Mouse (Mus musculus) stomach, embryonic 15.5 days (tissue): ENCODE data around the gene Msrb1. TPM values are rescaled to one million over a fixed set of nuclear protein-coding genes. Genes with fewer than 3 reads are reported as not detected.
"Not testable (repeated sequence)": the region's sequence is repeated elsewhere in the genome, so short reads cannot be mapped to it uniquely, and the experiment has no call there.

ENCODE experiments used
- ATAC-seq: fragments of 200-750 bp; cut with Nextera tagmentation; 2 replicates; pipeline ENCODE4 v1.8.0; 2017; ENCODE audit warnings: low read depth, moderate number of reproducible peaks, moderate TSS enrichment; ENCODE audit not compliant: insufficient read depth, low FRiP score
- H3K27ac ChIP-seq: fragments of 300-500 bp; sonication (generic); 2 replicates; pipeline ENCODE4 v1.5.1; 2015; ENCODE audit warnings: mild to moderate bottlenecking, inconsistent platforms
- H3K27me3 ChIP-seq: fragments of 300-500 bp; sonication (generic); replicated peaks from 2 replicates; pipeline ENCODE4 v1.6.1; 2015; ENCODE audit warnings: inconsistent platforms
- H3K36me3 ChIP-seq: fragments of 300-500 bp; sonication (generic); 2 replicates; pipeline ENCODE4 v1.6.1; 2015; ENCODE audit warnings: inconsistent platforms
- H3K4me1 ChIP-seq: fragments of 300-500 bp; sonication (generic); 2 replicates; pipeline ENCODE4 v1.6.1; 2015; ENCODE audit warnings: inconsistent platforms
- H3K4me2 ChIP-seq: fragments of 300-500 bp; sonication (generic); 2 replicates; pipeline ENCODE4 v1.6.1; 2015; ENCODE audit warnings: mild to moderate bottlenecking, inconsistent platforms
- H3K4me3 ChIP-seq: fragments of 300-500 bp; sonication (generic); replicated peaks from 2 replicates; pipeline ENCODE4 v1.5.1; 2015; ENCODE audit warnings: inconsistent platforms
- H3K9ac ChIP-seq: fragments of 300-500 bp; sonication (generic); 2 replicates; pipeline ENCODE4 v1.6.1; 2015; ENCODE audit warnings: inconsistent platforms
- H3K9me3 ChIP-seq: fragments of 300-500 bp; sonication (generic); 2 replicates; pipeline ENCODE4 v1.6.1; 2016; ENCODE audit warnings: inconsistent platforms
- WGBS: fragments of 180-500 bp; shearing (Covaris S2); methylation state at CpG from one replicate; pipeline ENCODE4 v1.1.7; 2015; 5-methylcytosine and 5-hydroxymethylcytosine counted together
- polyA plus RNA-seq: library from polyadenylated mRNA; unstranded; fragments of >200 nt; fragmentation: Nextera tagmentation; extraction: Ambion mirVana; gene quantifications from 2 replicates; pipeline ENCODE4 v1.2.1, GENCODE M21; 2015

Gene Msrb1
- polyA plus RNA-seq, 1 experiment from 2014 or later, result 37.0 TPM

DNA sequence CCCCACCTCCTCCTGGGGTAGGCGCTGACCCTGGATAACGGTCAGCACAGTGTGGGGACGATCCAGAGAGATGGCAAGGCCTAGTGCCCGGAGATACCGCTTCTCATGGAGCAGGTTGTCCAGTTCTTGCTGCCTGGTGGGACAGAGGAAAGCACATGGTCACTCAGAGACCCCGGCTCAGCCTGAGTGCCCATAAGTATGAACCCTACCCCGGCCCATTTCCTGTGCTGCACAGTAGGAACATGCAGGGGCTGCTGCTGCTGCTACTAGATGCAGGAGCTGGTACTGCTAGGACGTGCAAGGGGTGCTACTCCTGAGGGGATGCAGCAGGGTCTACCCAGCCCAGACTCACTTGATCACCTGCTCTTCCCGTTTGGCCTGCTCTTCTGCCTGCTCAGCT lies 35.2 kb upstream of the Msrb1 start:
- H3K27me3 ChIP-seq, result no peaks in the 10 kb centered on the region
- no peak overlapping the region for H3K4me2 ChIP-seq
- peaks cover 43% of the 10 kb centered on the region for H3K36me3 ChIP-seq
- no peaks in the 10 kb centered on the region for H3K9me3 ChIP-seq
- 89% methylated on average over 9 of the region's 9 CpGs for WGBS
- H3K9ac ChIP-seq, result no peak overlapping the region
- ATAC-seq, result no peak
- H3K27ac ChIP-seq, result no peak overlapping the region
- peaks cover 15% of the 10 kb centered on the region for H3K4me1 ChIP-seq
- no peak overlapping the region for H3K4me3 ChIP-seq

DNA sequence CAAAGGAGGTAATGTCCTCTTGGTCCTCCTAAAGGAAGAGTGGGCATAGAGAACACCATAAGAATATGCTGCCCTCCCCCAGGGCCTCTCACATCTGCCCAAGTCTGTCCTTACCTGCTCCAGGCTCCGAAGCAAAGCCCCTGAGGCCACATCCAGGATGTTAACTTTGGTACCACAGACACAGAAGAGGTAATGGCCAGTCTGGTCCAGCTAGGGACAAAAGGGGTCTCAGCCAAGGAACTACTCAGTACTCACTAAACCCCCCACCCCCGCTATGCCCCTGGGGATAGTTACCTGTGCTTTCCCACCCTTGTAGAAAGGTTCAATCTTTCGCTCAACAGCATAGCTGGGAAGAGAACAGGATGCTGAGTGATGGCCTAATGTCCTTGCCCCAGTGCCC lies 30.6 kb upstream of the Msrb1 start:
- Histone ChIP-seq H3K27me3 (no peaks in the 10 kb centered on the region), H3K4me2 (no peak overlapping the region), H3K36me3 (peaks cover 34% of the 10 kb centered on the region), H3K4me3 (no peak overlapping the region), H3K9me3 (no peaks in the 10 kb centered on the region), H3K9ac (no peak overlapping the region), H3K4me1 (no peaks in the 10 kb centered on the region), H3K27ac (no peak overlapping the region)
- no peak for ATAC-seq
- WGBS, result 92% methylated on average over 3 of the region's 3 CpGs

DNA sequence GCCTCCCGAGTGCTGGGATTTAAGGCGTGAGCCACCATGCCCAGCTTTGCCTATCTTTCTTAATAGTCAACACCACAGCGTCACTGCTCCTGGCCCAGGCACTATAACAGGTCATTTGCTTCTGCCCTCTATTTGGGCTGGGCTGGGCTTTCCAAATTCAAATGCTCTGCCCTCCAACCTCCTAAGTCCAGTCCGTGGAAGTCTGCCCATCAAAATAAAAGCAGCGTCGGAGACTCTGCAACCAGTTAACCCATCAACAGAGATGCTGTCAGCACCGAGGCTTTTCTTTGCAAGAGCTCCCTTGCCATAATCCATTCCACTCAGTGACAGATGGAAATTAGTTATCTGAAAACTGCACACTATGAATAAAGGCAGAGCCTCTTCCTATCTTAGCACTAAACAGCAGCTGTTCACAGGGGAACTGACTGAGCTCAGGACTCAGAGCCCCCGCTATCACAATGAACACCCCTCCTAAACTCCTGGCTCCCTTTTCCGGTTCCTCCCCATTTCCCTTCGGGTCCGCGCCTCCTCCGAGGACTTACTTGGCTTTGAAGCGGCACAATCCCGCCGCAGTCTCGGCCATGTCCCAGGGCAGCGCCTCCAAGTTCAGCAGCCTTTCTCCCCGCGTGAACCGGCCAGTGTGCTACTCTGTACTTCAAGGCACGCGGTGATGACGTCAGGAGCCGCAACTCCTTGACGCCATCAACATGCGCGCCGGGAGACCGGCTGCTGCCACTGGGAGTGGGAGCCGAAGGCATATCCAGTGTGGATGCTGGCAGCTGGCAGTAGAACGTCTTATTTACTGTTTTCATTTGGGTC lies 29.3 kb upstream of the Msrb1 start, which contains the start of gene Tbl3:
Gene Tbl3 (minus strand): TSS at position 679 of the 819 bp plus-strand sequence.
- Histone ChIP-seq H3K27me3 (no peaks in the 10 kb centered on the region), H3K9me3 (no peaks in the 10 kb centered on the region), H3K4me3 (peak within 1 kb of the TSS; percentile 86), H3K4me1 (no peaks in the 10 kb centered on the region), H3K4me2 (peak within 1 kb of the TSS; percentile 79), H3K27ac (peak within 1 kb of the TSS; percentile 86), H3K36me3 (peaks cover 20% of the 10 kb centered on the region), H3K9ac (peak within 1 kb of the TSS; percentile 80)
- peak; percentile 80 for ATAC-seq
- 4% methylated on average over 32 of the region's 32 CpGs for WGBS

DNA sequence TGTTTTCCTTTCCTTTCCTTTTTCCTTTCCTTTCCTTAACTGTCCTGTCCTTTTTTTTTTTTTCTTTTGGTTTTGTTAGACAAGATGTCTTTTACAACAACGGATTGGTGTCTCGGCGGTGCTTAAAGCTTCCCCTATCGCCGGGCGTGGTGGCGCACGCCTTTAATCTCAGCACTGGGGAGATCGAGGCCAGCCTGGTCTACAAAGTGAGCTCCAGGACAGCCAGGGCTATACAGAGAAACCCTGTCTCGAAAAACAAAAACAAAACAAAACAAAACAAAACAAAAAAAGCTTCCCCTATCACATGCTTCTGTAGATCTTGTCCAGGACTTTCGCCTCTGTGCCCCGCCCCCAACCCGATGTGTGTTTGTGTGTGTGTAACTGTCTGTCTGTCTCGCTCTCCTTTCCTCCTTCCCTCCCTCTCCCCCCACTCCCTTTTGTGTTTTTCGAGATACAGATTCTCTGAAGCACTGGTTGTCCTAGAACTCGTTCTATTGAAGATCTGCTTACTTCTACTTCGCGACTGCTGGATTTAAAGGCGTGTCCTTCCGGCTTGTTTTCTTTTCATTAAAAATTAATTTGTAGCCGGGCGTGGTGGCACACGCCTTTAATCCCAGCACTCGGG lies 28.5 kb upstream of the Msrb1 start:
- Histone ChIP-seq H3K27ac (peak overlapping the region; percentile 86), H3K9ac (peak overlapping the region; percentile 80), H3K4me3 (peak overlapping the region; percentile 86), H3K27me3 (no peaks in the 10 kb centered on the region), H3K9me3 (no peaks in the 10 kb centered on the region), H3K4me2 (peak overlapping the region; percentile 79), H3K4me1 (no peaks in the 10 kb centered on the region), H3K36me3 (peaks cover 16% of the 10 kb centered on the region)
- ATAC-seq, result no peak
- 5% methylated on average over 24 of the region's 24 CpGs for WGBS

DNA sequence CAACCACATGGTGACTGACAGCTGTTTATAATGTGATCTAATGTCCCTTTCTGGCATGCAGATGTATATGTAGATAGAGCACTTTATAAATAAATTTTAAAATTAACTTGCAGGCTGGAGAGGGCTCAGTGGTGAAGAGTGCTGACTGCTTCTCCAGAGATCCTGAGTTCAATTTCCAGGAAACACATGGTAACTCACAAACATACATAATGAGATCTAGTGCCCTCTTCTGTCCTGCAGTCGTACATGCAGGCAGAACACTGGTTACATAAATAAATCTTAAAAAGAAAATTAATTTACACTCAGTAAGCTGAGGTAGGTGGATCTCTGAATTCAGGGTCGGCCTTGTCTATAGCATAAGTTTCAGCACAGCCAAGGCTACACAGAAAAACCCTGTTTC lies 27.8 kb upstream of the Msrb1 start:
- 34% methylated on average over 2 of the region's 2 CpGs for WGBS
- H3K9ac ChIP-seq, result no peak overlapping the region
- H3K4me3 ChIP-seq, result peak overlapping the region; percentile 86; the same call in 1 of the 2 replicates
- no peaks in the 10 kb centered on the region for H3K27me3 ChIP-seq
- H3K36me3 ChIP-seq, result peaks cover 13% of the 10 kb centered on the region
- H3K4me1 ChIP-seq, result no peaks in the 10 kb centered on the region
- H3K4me2 ChIP-seq, result no peak overlapping the region
- H3K9me3 ChIP-seq, result no peaks in the 10 kb centered on the region
- no peak overlapping the region for H3K27ac ChIP-seq
- no peak for ATAC-seq

DNA sequence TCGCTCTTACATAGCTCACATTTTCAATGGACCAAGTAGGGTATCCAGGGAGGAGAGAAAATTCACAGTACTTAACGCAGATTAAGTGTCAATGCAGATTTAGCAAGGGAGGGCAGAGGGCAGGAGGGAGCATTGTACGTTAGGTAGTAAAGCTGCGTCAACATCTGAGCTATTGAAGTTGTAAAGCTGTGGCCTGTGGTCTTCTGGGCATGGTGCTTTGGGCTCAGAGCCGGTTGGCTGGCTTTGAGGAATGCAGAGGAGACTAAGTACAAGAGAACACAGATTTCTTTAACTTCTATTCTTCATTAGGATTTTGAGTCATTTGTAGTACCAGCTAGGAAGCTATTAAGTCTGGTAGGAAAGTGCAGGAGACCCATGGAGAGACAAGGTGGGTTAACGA lies 20.9 kb upstream of the Msrb1 start:
- no peak overlapping the region for H3K9ac ChIP-seq
- no peaks in the 10 kb centered on the region for H3K27me3 ChIP-seq
- H3K27ac ChIP-seq, result no peak overlapping the region
- 77% methylated on average over 6 of the region's 6 CpGs for WGBS
- peaks cover 11% of the 10 kb centered on the region; the same call in 1 of the 2 replicates for H3K36me3 ChIP-seq
- H3K4me3 ChIP-seq, result no peak overlapping the region
- no peaks in the 10 kb centered on the region; the same call in 1 of the 2 replicates for H3K4me1 ChIP-seq
- H3K4me2 ChIP-seq, result no peak overlapping the region
- ATAC-seq, result no peak
- no peaks in the 10 kb centered on the region for H3K9me3 ChIP-seq

DNA sequence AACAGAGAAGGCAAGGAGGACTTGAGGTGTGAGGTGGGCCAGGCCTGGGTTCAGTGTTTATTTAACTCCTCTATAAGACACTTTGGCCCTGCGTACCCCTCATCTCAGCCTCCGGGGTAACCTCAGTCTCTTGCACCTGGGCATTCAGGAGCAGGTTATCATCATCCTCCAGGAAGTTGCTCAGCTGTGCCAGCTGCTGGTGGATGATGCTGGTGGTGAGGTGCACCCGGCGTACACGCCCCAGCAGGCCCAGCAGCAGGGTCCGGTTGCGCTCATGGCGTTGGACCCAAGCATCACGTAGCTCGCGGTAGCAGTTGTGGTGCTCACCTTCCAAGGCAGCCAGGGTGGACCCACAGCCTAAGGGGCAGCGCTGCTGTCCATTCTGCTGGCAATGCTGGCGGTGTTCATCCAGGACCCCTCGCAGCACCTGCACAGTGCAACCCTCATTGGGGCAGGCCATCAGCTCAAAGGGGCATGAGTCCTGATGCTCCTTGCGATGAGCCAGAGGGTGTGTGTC lies 20.2 kb upstream of the Msrb1 start:
- Histone ChIP-seq H3K4me2 (no peak overlapping the region), H3K9ac (no peak overlapping the region), H3K4me1 (peaks cover 1% of the 10 kb centered on the region; the same call in 1 of the 2 replicates), H3K27ac (no peak overlapping the region), H3K4me3 (no peak overlapping the region), H3K9me3 (no peaks in the 10 kb centered on the region), H3K36me3 (peaks cover 12% of the 10 kb centered on the region; the same call in 1 of the 2 replicates), H3K27me3 (no peaks in the 10 kb centered on the region)
- 95% methylated on average over 15 of the region's 15 CpGs for WGBS
- ATAC-seq, result no peak

DNA sequence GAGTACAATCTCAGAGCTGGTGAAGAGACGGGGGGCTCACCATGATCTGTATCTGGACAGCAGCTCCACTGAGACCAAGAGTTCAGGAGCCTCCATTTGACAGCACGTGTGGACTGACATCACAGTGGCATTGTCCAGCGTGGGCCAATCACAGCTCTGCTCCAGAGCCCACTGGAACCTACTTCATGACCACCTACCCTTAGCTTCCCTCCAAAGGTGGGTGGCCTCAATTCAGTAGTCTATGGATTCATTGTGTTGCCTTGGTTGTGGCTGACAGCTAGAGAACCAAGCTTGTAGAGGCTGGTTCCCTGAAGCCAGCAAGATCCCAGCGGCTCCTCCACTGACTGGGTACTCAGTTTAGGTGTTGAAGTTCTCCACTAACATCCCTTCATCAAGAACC lies 18.5 kb upstream of the Msrb1 start, which contains the start of the genes Rnf151 and Rps2:
Gene Rnf151 (minus strand): TSS at position 121 of the 400 bp plus-strand sequence.
Gene Rps2 (plus strand): TSS at position 174 of the 400 bp plus-strand sequence.
- H3K27ac ChIP-seq, result no peak within 1 kb of the TSS
- H3K36me3 ChIP-seq, result peaks cover 25% of the 10 kb centered on the region
- H3K9me3 ChIP-seq, result no peaks in the 10 kb centered on the region
- H3K4me3 ChIP-seq, result peak within 1 kb of the TSS; percentile 90
- H3K4me2 ChIP-seq, result peak within 1 kb of the TSS; percentile 57
- H3K9ac ChIP-seq, result peak within 1 kb of the TSS; percentile 96; the same call in 1 of the 2 replicates
- peaks cover 16% of the 10 kb centered on the region for H3K4me1 ChIP-seq
- H3K27me3 ChIP-seq, result no peaks in the 10 kb centered on the region
- no peak for ATAC-seq
- WGBS, result 87% methylated on average over 4 of the region's 4 CpGs

DNA sequence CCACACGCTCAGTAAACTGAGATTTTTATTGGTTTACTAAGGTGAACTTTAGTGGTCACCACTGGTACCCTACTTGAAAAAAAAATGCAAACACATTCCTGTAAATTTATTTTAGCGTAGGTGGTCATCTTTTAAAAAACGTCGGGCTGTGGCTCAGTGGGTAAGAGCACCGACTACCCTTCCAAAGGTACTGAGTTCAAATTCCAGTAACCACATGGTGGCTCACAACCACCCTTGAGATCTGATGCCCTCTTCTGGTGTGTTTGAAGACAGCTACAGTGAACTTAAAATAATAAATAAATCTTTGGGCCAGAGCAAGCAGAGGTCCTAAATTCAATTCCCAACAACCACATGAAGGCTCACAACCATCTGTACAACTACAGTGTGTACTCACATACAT lies 17.5 kb upstream of the Msrb1 start:
- not testable (repeated sequence) for H3K27ac ChIP-seq, H3K9me3 ChIP-seq, H3K27me3 ChIP-seq, ATAC-seq
- H3K4me3 ChIP-seq, result peak overlapping the region; percentile 90
- WGBS, result 62% methylated on average over 5 of the region's 5 CpGs
- H3K4me2 ChIP-seq, result peak overlapping the region; percentile 57
- H3K36me3 ChIP-seq, result peaks cover 25% of the 10 kb centered on the region
- H3K4me1 ChIP-seq, result peaks cover 20% of the 10 kb centered on the region
- peak overlapping the region; percentile 96; the same call in 1 of the 2 replicates for H3K9ac ChIP-seq

DNA sequence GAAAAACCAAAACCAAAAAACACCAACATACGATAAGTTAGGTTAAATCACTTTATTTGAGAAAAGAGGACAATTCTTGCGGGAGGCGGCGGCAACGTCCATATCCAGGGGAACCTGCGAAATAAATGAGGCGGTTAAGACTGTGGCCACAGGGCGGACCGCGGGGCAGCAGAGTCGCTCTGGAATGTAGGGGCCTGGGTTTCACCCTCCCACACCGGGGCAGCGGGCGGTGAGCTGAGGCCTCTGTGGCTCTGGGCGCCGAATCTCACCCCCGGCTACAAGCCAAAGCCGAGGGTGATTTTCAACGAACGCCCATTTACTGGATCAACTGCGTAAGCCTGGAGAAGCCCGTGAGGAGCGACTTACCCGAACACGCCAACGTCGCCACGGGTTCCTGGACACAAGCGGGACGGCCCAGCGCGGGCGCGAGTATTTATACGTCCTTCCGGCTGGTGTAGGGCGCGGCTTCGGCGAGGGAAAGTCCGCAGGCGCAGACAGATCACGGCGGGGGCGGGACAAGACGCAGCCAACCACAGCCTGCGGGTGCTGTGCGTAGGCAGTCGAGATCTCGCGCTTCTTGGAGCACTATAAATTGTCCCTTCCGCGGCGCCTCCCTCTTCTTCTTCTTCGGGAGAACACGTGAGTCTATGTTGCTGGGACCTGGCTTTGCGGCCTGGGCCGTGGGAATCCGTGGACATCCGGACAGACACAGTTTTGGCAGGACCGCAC lies 16.8 kb upstream of the Msrb1 start:
- peak overlapping the region; percentile 80 for H3K4me2 ChIP-seq
- ATAC-seq, result peak; percentile 97
- H3K4me3 ChIP-seq, result peak overlapping the region; percentile 90
- peaks cover 25% of the 10 kb centered on the region for H3K36me3 ChIP-seq
- H3K9me3 ChIP-seq, result no peaks in the 10 kb centered on the region
- under 1% methylated on average over 61 of the region's 61 CpGs for WGBS
- H3K27ac ChIP-seq, result peak overlapping the region; percentile 83
- H3K27me3 ChIP-seq, result no peaks in the 10 kb centered on the region
- peaks cover 20% of the 10 kb centered on the region for H3K4me1 ChIP-seq
- peak overlapping the region; percentile 96 for H3K9ac ChIP-seq

DNA sequence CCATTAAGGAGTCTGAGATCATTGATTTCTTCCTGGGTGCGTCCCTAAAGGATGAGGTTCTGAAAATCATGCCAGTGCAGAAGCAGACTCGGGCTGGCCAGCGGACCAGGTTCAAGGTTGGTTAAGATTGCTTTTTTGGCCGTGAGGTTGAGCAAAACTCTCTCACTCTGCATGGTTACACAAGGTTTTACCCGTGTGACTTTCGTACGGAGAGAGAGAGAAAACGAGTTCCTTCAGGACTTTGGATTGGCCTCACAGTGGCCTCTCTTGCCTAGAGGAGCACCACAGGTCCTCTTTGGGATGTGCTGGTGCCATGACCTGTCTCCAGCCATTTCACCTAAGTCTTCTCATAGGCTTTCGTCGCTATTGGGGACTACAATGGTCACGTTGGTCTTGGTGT lies 15.8 kb upstream of the Msrb1 start:
- Histone ChIP-seq H3K9ac (peak overlapping the region; percentile 80), H3K4me3 (peak overlapping the region; percentile 90), H3K4me2 (peak overlapping the region; percentile 80), H3K4me1 (peaks cover 20% of the 10 kb centered on the region), H3K27ac (peak overlapping the region; percentile 83; the same call in 1 of the 2 replicates), H3K36me3 (peaks cover 23% of the 10 kb centered on the region)
- not testable (repeated sequence) for H3K9me3 ChIP-seq, H3K27me3 ChIP-seq, ATAC-seq
- under 1% methylated on average over 11 of the region's 11 CpGs for WGBS
